ENCODE assay signal across 9 mouse cellular contexts in genomic region chr4:122944408-122944807, GRCm38 (mm10). TPM values are rescaled to one million over a fixed set of nuclear protein-coding genes. Genes with fewer than 3 reads are reported as not detected.
DNase-seq lines count a peak whose midpoint lies in the region; ATAC-seq and TF ChIP-seq lines count a peak whose summit lies in the region.
"Had no signal": no experiment of that assay in that cellular context is flagged by ENCODE, and none has a peak within 500 bp of the region (broad histone marks: within the 10 kb centered on the region; RNA-seq: fewer than 3 reads in every experiment).

No protein-coding gene starts in this region.

- H3K4me3 ChIP-seq in kidney, postnatal 0 days (replicated peaks; ENCODE audit: low read depth, low read length): no peak overlapping the region
- no peak overlapping the region for H3K4me3 ChIP-seq in neural tube, embryonic 13.5 days
- H3K4me3 ChIP-seq: hindbrain, embryonic 15.5 days had no signal

- no peaks in the 10 kb centered on the region for H3K27me3 ChIP-seq in kidney, postnatal 0 days (ENCODE audit: insufficient read depth, low read length)
- H3K27me3 ChIP-seq in neural tube, embryonic 13.5 days: no peaks in the 10 kb centered on the region
- H3K27me3 ChIP-seq: hindbrain, embryonic 15.5 days had no signal

- peak; percentile 82 for TF ChIP-seq CTCF in kidney, postnatal 0 days (IDR thresholded peaks at IDR 0.05; ENCODE audit: low read depth)

- peak; percentile 55; the same call in 1 of the 2 replicates for ATAC-seq in frontal cortex, adult (ENCODE audit: low TSS enrichment)
- 0 out of 2 replicates have a peak, but pooled peaks have one; percentile 25 for ATAC-seq in kidney, postnatal 0 days (replicated peaks; ENCODE audit: low FRiP score, low read depth)
- peak; percentile 50; the same call in 1 of the 2 replicates for ATAC-seq in neural tube, embryonic 13.5 days (ENCODE audit: low read depth)

- no peaks in the 10 kb centered on the region for H3K9me3 ChIP-seq in kidney, postnatal 0 days (replicated peaks; ENCODE audit: low read length)
- no peaks in the 10 kb centered on the region for H3K9me3 ChIP-seq in neural tube, embryonic 13.5 days
- H3K9me3 ChIP-seq: hindbrain, embryonic 15.5 days had no signal

- no peak overlapping the region for H3K9ac ChIP-seq in kidney, postnatal 0 days (ENCODE audit: low read depth, low read length)
- H3K9ac ChIP-seq in neural tube, embryonic 13.5 days: no peak overlapping the region
- H3K9ac ChIP-seq: hindbrain, embryonic 15.5 days had no signal

- H3K4me2 ChIP-seq in kidney, postnatal 0 days (ENCODE audit: low read length): no peak overlapping the region
- H3K4me2 ChIP-seq in neural tube, embryonic 13.5 days: no peak overlapping the region
- H3K4me2 ChIP-seq: hindbrain, embryonic 15.5 days had no signal

- H3K4me1 ChIP-seq in kidney, postnatal 0 days (replicated peaks; ENCODE audit: insufficient read depth, low read length): no peaks in the 10 kb centered on the region
- H3K4me1 ChIP-seq in neural tube, embryonic 13.5 days (replicated peaks): no peaks in the 10 kb centered on the region
- H3K4me1 ChIP-seq: hindbrain, embryonic 15.5 days had no signal

- DNase-seq in frontal cortex, postnatal 10 days (ENCODE audit: low spot score in 2 of 2): no peak
- DNase-seq in CD4-positive helper T cell, adult 2 months (ENCODE audit: low read depth, low spot score): peak; percentile 52
- DNase-seq in embryo, embryonic 10.5 days (ENCODE audit: low spot score): peak; percentile 79
- DNase-seq in kidney, postnatal 0 days (ENCODE audit: low spot score): peak; percentile 70
- DNase-seq in heart, adult 8-10 months (ENCODE audit: low spot score): no peak
- no peak for DNase-seq in cerebellum, adult 9-10 months

- WGBS in kidney, postnatal 0 days: 28% methylated on average over 4 of the region's 4 CpGs
- 30% methylated on average over 4 of the region's 4 CpGs for WGBS in neural tube, embryonic 13.5 days

- H3K27ac ChIP-seq in kidney, postnatal 0 days: no peak overlapping the region
- no peak overlapping the region for H3K27ac ChIP-seq in neural tube, embryonic 13.5 days (replicated peaks)
- H3K27ac ChIP-seq: hindbrain, embryonic 15.5 days had no signal

- no peaks in the 10 kb centered on the region for H3K36me3 ChIP-seq in kidney, postnatal 0 days (ENCODE audit: insufficient read depth, low read length)
- H3K36me3 ChIP-seq in neural tube, embryonic 13.5 days: peaks cover 24% of the 10 kb centered on the region; the same call in 1 of the 2 replicates
- H3K36me3 ChIP-seq: hindbrain, embryonic 15.5 days had no signal

RNA-seq across cellular contexts. Expression of gene Mfsd2a, which starts 16.6 kb away (rescaled TPM):
- polyA plus RNA-seq in kidney, postnatal 0 days (2015; fragmentation: Nextera tagmentation; extraction: Ambion mirVana): 1.8 and 2.1 TPM in 2 replicates
- 30.2 and 30.3 TPM in 2 replicates for polyA plus RNA-seq in neural tube, embryonic 13.5 days (2015; fragmentation: Nextera tagmentation; extraction: Ambion mirVana)
- total RNA-seq in heart, adult 8-10 months (2022): not detected

RNA-seq across cellular contexts. Expression of gene Mycl, which starts 51.0 kb away (rescaled TPM):
- polyA plus RNA-seq in kidney, postnatal 0 days (2015; fragmentation: Nextera tagmentation; extraction: Ambion mirVana): 6.5 and 7.1 TPM in 2 replicates
- polyA plus RNA-seq in neural tube, embryonic 13.5 days (2015; fragmentation: Nextera tagmentation; extraction: Ambion mirVana): 59.6 and 61.3 TPM in 2 replicates
- total RNA-seq in heart, adult 8-10 months (2022): under 1 TPM in 2 of 4 experiments, not detected in 2; 0.14 to 0.25 TPM

RNA-seq across cellular contexts. Expression of gene Cap1, which starts 58.6 kb away (rescaled TPM):
- polyA plus RNA-seq in kidney, postnatal 0 days (2015; fragmentation: Nextera tagmentation; extraction: Ambion mirVana): 63.7 and 71.2 TPM in 2 replicates
- 69.2 and 75.5 TPM in 2 replicates for polyA plus RNA-seq in neural tube, embryonic 13.5 days (2015; fragmentation: Nextera tagmentation; extraction: Ambion mirVana)
- total RNA-seq in heart, adult 8-10 months (2022): 10 to 100 TPM; 38.4 to 47.9 (median 42.1) TPM

Comparison
In these comparisons a context has a peak if more than half of its experiments do, and no peak if none do; other contexts are left out.
1. DNase-seq: peak in CD4-positive helper T cell, adult 2 months (single experiment), embryo, embryonic 10.5 days (single experiment) and kidney, postnatal 0 days (single experiment); none in frontal cortex, postnatal 10 days (0 of 2), heart, adult 8-10 months (single experiment) and cerebellum, adult 9-10 months (single experiment).
2. RNA of gene Mfsd2a, which starts 16.6 kb away (polyA plus RNA-seq): 30.2 to 30.3 TPM in neural tube, embryonic 13.5 days; 1.8 to 2.1 TPM in kidney, postnatal 0 days; every median in the first group is over 10 times any median in the second.
3. Peak in every context shown above with its lines, with median percentiles within 50 percentile points of each other: ATAC-seq.